20 mouse cellular contexts compared by ENCODE assay signal in the genomic region with DNA sequence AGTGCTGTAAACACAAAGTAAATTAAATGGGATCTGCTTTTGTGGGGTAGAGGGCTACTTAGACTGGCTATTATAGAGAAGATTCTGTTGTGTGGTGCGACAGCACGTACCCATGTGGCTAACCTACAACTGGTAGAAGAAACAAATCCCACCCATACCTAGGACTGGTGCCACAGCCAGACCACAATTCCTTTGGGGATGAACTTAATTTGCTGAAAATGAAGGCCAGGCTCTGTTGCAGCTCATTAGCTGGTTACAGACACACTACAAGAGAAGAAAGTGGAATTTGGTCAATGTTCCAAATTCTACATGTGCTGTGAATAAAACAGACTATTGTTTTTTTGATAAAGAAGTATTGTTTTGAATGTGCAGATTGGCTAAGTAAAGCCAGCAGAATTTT. TPM values are rescaled to one million over a fixed set of nuclear protein-coding genes. Genes with fewer than 3 reads are reported as not detected.
DNase-seq lines count a peak whose midpoint lies in the region; ATAC-seq and TF ChIP-seq lines count a peak whose summit lies in the region.
"Had no signal": no experiment of that assay in that cellular context is flagged by ENCODE, and none has a peak within 500 bp of the region (broad histone marks: within the 10 kb centered on the region; RNA-seq: fewer than 3 reads in every experiment).

No protein-coding gene starts in this region.

- TF ChIP-seq POLR2A in embryonic fibroblast, embryonic 13.5 days (IDR thresholded peaks at IDR 0.05; ENCODE audit: low read depth, low read length), result no peak

- H3K4me1 ChIP-seq in heart, postnatal 0 days (ENCODE audit: control insufficient read depth, insufficient read depth), result no peaks in the 10 kb centered on the region
- no peaks in the 10 kb centered on the region for H3K4me1 ChIP-seq in lung, embryonic 16.5 days (replicated peaks; ENCODE audit: control insufficient read depth, insufficient read depth, low read length)
- peaks cover 9% of the 10 kb centered on the region for H3K4me1 ChIP-seq in embryonic fibroblast, embryonic 13.5 days (ENCODE audit: control insufficient read depth, insufficient read depth, low read length)
- peaks cover 6% of the 10 kb centered on the region; the same call in 1 of the 2 replicates for H3K4me1 ChIP-seq in stomach, embryonic 16.5 days (ENCODE audit: control insufficient read depth, insufficient read depth, low read length)
- H3K4me1 ChIP-seq: forebrain, embryonic 13.5 days; heart, embryonic 10.5 days; hindbrain, embryonic 10.5 days; midbrain, embryonic 12.5 days had no signal

- no peak for TF ChIP-seq EP300 in heart, postnatal 0 days (IDR thresholded peaks at IDR 0.05; ENCODE audit: low read depth)

- no peak for TF ChIP-seq CTCF in heart, postnatal 0 days (IDR thresholded peaks at IDR 0.05; ENCODE audit: low read depth)
- no peak for TF ChIP-seq CTCF in embryonic fibroblast, embryonic 13.5 days (IDR thresholded peaks at IDR 0.05; ENCODE audit: borderline replicate concordance, insufficient read depth, low read length)

- H3K27me3 ChIP-seq in heart, postnatal 0 days (ENCODE audit: control insufficient read depth, insufficient read depth, low read length), result no peaks in the 10 kb centered on the region
- no peaks in the 10 kb centered on the region for H3K27me3 ChIP-seq in lung, embryonic 16.5 days (ENCODE audit: control insufficient read depth, insufficient read depth, low read depth, low read length)
- no peaks in the 10 kb centered on the region for H3K27me3 ChIP-seq in stomach, embryonic 16.5 days (ENCODE audit: control insufficient read depth, insufficient read depth, low read length)
- H3K27me3 ChIP-seq: CH12.LX; forebrain, embryonic 13.5 days; midbrain, embryonic 12.5 days had no signal

- no peak overlapping the region for H3K27ac ChIP-seq in heart, postnatal 0 days (ENCODE audit: low read depth)
- peak overlapping the region; percentile 74 for H3K27ac ChIP-seq in lung, embryonic 16.5 days (ENCODE audit: low read length)
- peak overlapping the region; percentile 85 for H3K27ac ChIP-seq in embryonic fibroblast, embryonic 13.5 days (ENCODE audit: insufficient read depth, low read length)
- H3K27ac ChIP-seq in stomach, embryonic 16.5 days (ENCODE audit: low read length), result peak overlapping the region; percentile 36
- H3K27ac ChIP-seq: forebrain, embryonic 13.5 days; heart, embryonic 10.5 days; hindbrain, embryonic 10.5 days; midbrain, embryonic 12.5 days had no signal

- 90% methylated on average over 2 of the region's 2 CpGs for WGBS in heart, postnatal 0 days
- 82% methylated on average over 2 of the region's 2 CpGs for WGBS in lung, embryonic 16.5 days
- WGBS in stomach, embryonic 16.5 days, result 88% methylated on average over 2 of the region's 2 CpGs

- H3K36me3 ChIP-seq in heart, postnatal 0 days (replicated peaks; ENCODE audit: control insufficient read depth, insufficient read depth, low read length), result no peaks in the 10 kb centered on the region
- H3K36me3 ChIP-seq in lung, embryonic 16.5 days (ENCODE audit: control insufficient read depth, insufficient read depth, low read length), result no peaks in the 10 kb centered on the region
- no peaks in the 10 kb centered on the region for H3K36me3 ChIP-seq in stomach, embryonic 16.5 days (ENCODE audit: control insufficient read depth, insufficient read depth, low read length)
- H3K36me3 ChIP-seq: heart, embryonic 10.5 days; hindbrain, embryonic 10.5 days; midbrain, embryonic 12.5 days had no signal

- H3K9ac ChIP-seq in heart, postnatal 0 days (replicated peaks; ENCODE audit: low read depth, low read length), result no peak overlapping the region
- H3K9ac ChIP-seq in lung, embryonic 16.5 days (ENCODE audit: low read length), result no peak overlapping the region
- H3K9ac ChIP-seq in stomach, embryonic 16.5 days (ENCODE audit: low read length), result no peak overlapping the region
- H3K9ac ChIP-seq: forebrain, embryonic 13.5 days; midbrain, embryonic 12.5 days had no signal

- no peaks in the 10 kb centered on the region for H3K9me3 ChIP-seq in heart, postnatal 0 days (replicated peaks; ENCODE audit: control insufficient read depth, low read length)
- no peaks in the 10 kb centered on the region for H3K9me3 ChIP-seq in lung, embryonic 16.5 days (ENCODE audit: control insufficient read depth, low read length)
- H3K9me3 ChIP-seq in stomach, embryonic 16.5 days (replicated peaks; ENCODE audit: control insufficient read depth, low read length), result no peaks in the 10 kb centered on the region
- H3K9me3 ChIP-seq: forebrain, embryonic 13.5 days; heart, embryonic 10.5 days; hindbrain, embryonic 10.5 days; midbrain, embryonic 12.5 days had no signal

- H3K4me3 ChIP-seq in heart, postnatal 0 days (ENCODE audit: low read depth, low read length), result no peak overlapping the region
- H3K4me3 ChIP-seq in lung, embryonic 16.5 days (ENCODE audit: low read length), result no peak overlapping the region
- no peak overlapping the region for H3K4me3 ChIP-seq in embryonic fibroblast, embryonic 13.5 days (ENCODE audit: insufficient read depth, low read length)
- no peak overlapping the region for H3K4me3 ChIP-seq in stomach, embryonic 16.5 days (replicated peaks; ENCODE audit: low read length)
- H3K4me3 ChIP-seq: forebrain, embryonic 13.5 days; heart, embryonic 10.5 days; hindbrain, embryonic 10.5 days; midbrain, embryonic 12.5 days had no signal

- no peak for ATAC-seq in heart, postnatal 0 days (ENCODE audit: insufficient read depth, low read depth)
- ATAC-seq in lung, embryonic 16.5 days (ENCODE audit: low read depth), result peak; percentile 41
- no peak for ATAC-seq in stomach, embryonic 16.5 days (ENCODE audit: insufficient read depth, low FRiP score)
- ATAC-seq: forebrain, embryonic 13.5 days had no signal

- H3K4me2 ChIP-seq in heart, postnatal 0 days (ENCODE audit: low read depth, low read length), result no peak overlapping the region
- no peak overlapping the region for H3K4me2 ChIP-seq in lung, embryonic 16.5 days (ENCODE audit: low read depth, low read length)
- H3K4me2 ChIP-seq in stomach, embryonic 16.5 days (ENCODE audit: low read depth, low read length), result no peak overlapping the region
- H3K4me2 ChIP-seq: forebrain, embryonic 13.5 days; midbrain, embryonic 12.5 days had no signal

- DNase-seq in heart, postnatal 0 days (ENCODE audit: low spot score), result peak; percentile 6
- DNase-seq in heart, postnatal 25 days (ENCODE audit: low spot score), result no peak
- no peak for DNase-seq in lung, postnatal 10 days
- no peak for DNase-seq in cerebellum, postnatal 4 days (ENCODE audit: low spot score in 2 of 2)
- DNase-seq in adrenal gland, postnatal 10 days, result no peak
- DNase-seq: cerebellum, adult 9-10 months; gastrocnemius, postnatal 36 days; kidney, adult 11 months; kidney, postnatal 25 days; liver; thymus, postnatal 25 days had no signal

- intact Hi-C loops in heart, postnatal 25 days (cut with DNase I), result no loop called here

RNA-seq across cellular contexts. Expression of gene Mef2c, which starts 42.3 kb away (rescaled TPM):
- 66.9 and 69.0 TPM in 2 replicates for total RNA-seq in heart, postnatal 0 days (2014; rRNA removed; ENCODE audit: low replicate concordance)
- polyA plus RNA-seq in heart, postnatal 0 days (2015; fragmentation: Nextera tagmentation; extraction: Ambion mirVana), result 81.9 and 84.3 TPM in 2 replicates
- 10 to 100 TPM; 72.7 to 76.0 TPM for total RNA-seq in heart, postnatal 25 days (2021)
- polyA plus RNA-seq in lung, embryonic 16.5 days (2015; fragmentation: Nextera tagmentation; extraction: Ambion mirVana), result 60.2 and 67.2 TPM in 2 replicates
- 11.4 and 25.2 TPM in 2 replicates for polyA plus RNA-seq in embryonic fibroblast, embryonic 13.5 days (2011; ENCODE audit: insufficient read length, low read depth, missing spikeins)
- 37.7 and 51.9 TPM in 2 replicates for polyA plus RNA-seq in stomach, embryonic 16.5 days (2015; fragmentation: Nextera tagmentation; extraction: Ambion mirVana)
- total RNA-seq in adrenal gland, postnatal 10 days (2021), result 10 to 100 TPM; 42.9 to 86.6 TPM
- total RNA-seq: MEL had no signal
